Mouse (Mus musculus) heart, adult 2 months (tissue): ENCODE data around the gene Slc4a4. TPM values are rescaled to one million over a fixed set of nuclear protein-coding genes. Genes with fewer than 3 reads are reported as not detected.

Experiments
- DNase-seq, 2 experiments: peaks; one replicate each; pipeline ENCODE4 v3.0.0; 2021
- H3K27ac ChIP-seq: fragments of 200-600 bp; 2 replicates; pipeline ENCODE4 v1.8.1; 2022
- H3K27me3 ChIP-seq: fragments of 200-500 bp; 2 replicates; pipeline ENCODE4 v1.6.1; 2012; ENCODE audit warnings: mild to moderate bottlenecking, low read length, inconsistent platforms, mixed read lengths; ENCODE audit not compliant: control insufficient read depth, insufficient read depth
- H3K36me3 ChIP-seq: fragments of 200-500 bp; 2 replicates; pipeline ENCODE4 v1.6.1; 2012; ENCODE audit warnings: low read length, inconsistent platforms; ENCODE audit not compliant: control insufficient read depth, insufficient read depth
- H3K4me1 ChIP-seq: fragments of 200-500 bp; 2 replicates; pipeline ENCODE4 v1.6.1; 2011; ENCODE audit warnings: low read length; ENCODE audit not compliant: control insufficient read depth, insufficient read depth
- H3K4me3 ChIP-seq: fragments of 200-600 bp; 2 replicates; pipeline ENCODE4 v1.8.1; 2022
- H3K79me2 ChIP-seq: fragments of 200-500 bp; replicated peaks from 2 replicates; pipeline ENCODE4 v1.6.1; 2012; ENCODE audit warnings: mild to moderate bottlenecking, inconsistent platforms, low read length, moderate library complexity, mixed read lengths; ENCODE audit not compliant: control insufficient read depth, insufficient read depth
- H3K9ac ChIP-seq: fragments of 200-500 bp; 2 replicates; pipeline ENCODE4 v1.6.1; 2012; ENCODE audit warnings: low read depth, mild to moderate bottlenecking, control low read depth, inconsistent platforms, low read length, mixed read lengths
- CTCF ChIP-seq: fragments of 200-600 bp; IDR thresholded peaks from 2 replicates; pipeline ENCODE4 v1.8.1; 2022; ENCODE audit warnings: antibody characterized with exemption, mild to moderate bottlenecking, moderate library complexity
- EP300 ChIP-seq: fragments of 200-500 bp; IDR thresholded peaks from 2 replicates; pipeline ENCODE4 v1.6.1; 2011; ENCODE audit warnings: low read depth, low read length, control low read depth; ENCODE audit not compliant: insufficient read depth
- POLR2A ChIP-seq: fragments of 200-500 bp; IDR thresholded peaks from 2 replicates; pipeline ENCODE4 v1.6.1; 2011; ENCODE audit warnings: mild to moderate bottlenecking, low read depth, low read length, control low read depth; ENCODE audit not compliant: insufficient read depth
- WGBS: fragments of 180-500 bp; shearing (Covaris S2); methylation state at CpG from one replicate; pipeline ENCODE4 v1.1.7; 2018; 5-methylcytosine and 5-hydroxymethylcytosine counted together
- intact Hi-C: fragments of 180-260 bp; cut with DNase I; formaldehyde crosslinking; loops from one replicate; pipeline ENCODE4 v1.15.1; 2025
- polyA plus RNA-seq: library from polyadenylated mRNA; depleted of rRNA; stranded (reverse); fragments of >200 nt; gene quantifications from 2 replicates; pipeline ENCODE4 v1.2.3, GENCODE M21; 2012
- total RNA-seq, 2 experiments: library from RNA; stranded (reverse); gene quantifications; 2 replicates each; pipeline ENCODE4 v1.2.3; 2021

Slc4a4 gene
- total and polyA plus RNA-seq, 3 experiments = 4.9 to 25.5 (median 19.4) TPM

DNA sequence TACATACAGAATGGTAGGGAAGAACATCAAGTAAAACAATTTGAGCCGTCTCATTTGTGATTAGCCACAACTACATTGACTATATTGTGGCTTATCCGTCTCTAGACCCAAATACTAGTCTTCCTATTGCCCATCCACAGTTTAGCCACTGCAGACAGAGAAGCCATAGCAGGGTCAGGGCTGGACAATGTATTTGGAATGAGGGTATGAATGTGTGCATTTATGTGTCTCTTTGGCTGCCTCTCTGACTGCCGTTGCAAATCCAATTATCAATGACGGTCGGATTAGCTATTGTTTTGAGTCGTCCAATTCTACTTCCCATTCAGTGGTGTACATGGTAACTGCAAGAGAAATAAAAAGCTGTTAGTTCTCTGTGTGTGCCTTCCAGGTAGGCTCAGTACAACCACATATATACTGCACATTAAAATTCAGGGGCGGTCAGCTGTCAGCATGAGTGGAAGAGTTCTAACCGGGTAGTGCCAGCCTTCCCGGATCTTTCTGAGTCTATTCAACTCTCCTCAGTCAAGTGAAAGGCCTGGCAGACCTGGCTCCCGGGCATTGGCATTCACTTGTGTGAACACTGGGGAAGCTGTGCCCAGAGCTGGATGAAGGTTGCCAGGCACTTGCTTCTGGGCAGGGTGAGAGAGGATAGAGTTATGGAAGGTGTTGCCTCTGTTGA, 59.2 kb downstream of the Slc4a4 start:
- H3K36me3 ChIP-seq = no peaks in the 10 kb centered on the region
- no peaks in the 10 kb centered on the region for H3K79me2 ChIP-seq
- 77% methylated on average over 10 of the region's 10 CpGs for WGBS
- no peaks in the 10 kb centered on the region for H3K27me3 ChIP-seq
- no peak overlapping the region for H3K4me3 ChIP-seq
- peak in 1 of 2 experiments; percentile 71 for DNase-seq
- intact Hi-C loops = no loop called here
- TF ChIP-seq POLR2A (no peak), CTCF (no peak), EP300 (0 out of 2 replicates have a peak, but pooled peaks have one; percentile 19)
- peak overlapping the region; percentile 52 for H3K27ac ChIP-seq
- no peaks in the 10 kb centered on the region; the same call in 1 of the 2 replicates for H3K4me1 ChIP-seq
- no peak overlapping the region for H3K9ac ChIP-seq

DNA sequence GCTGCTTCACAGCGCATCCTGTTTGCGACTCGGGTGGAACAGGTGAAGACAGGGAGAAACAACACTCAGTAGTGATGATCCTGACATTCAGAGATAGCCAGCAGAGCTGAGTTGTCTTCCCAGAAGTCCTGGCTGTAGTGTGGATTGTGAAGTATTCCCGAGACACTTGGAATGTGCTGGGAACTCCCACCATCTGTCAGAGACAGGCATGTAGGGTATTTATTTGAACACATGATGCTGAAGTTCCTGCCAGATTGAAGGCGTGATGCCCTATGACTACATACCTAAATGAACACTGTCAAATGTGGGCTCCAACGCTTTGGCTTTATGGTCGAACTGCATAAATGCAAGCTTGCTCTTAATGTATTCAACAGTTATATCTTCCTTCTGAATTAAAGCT, 63.7 kb downstream of the Slc4a4 start:
- no peak overlapping the region for H3K27ac ChIP-seq
- WGBS = 74% methylated on average over 7 of the region's 7 CpGs

DNA sequence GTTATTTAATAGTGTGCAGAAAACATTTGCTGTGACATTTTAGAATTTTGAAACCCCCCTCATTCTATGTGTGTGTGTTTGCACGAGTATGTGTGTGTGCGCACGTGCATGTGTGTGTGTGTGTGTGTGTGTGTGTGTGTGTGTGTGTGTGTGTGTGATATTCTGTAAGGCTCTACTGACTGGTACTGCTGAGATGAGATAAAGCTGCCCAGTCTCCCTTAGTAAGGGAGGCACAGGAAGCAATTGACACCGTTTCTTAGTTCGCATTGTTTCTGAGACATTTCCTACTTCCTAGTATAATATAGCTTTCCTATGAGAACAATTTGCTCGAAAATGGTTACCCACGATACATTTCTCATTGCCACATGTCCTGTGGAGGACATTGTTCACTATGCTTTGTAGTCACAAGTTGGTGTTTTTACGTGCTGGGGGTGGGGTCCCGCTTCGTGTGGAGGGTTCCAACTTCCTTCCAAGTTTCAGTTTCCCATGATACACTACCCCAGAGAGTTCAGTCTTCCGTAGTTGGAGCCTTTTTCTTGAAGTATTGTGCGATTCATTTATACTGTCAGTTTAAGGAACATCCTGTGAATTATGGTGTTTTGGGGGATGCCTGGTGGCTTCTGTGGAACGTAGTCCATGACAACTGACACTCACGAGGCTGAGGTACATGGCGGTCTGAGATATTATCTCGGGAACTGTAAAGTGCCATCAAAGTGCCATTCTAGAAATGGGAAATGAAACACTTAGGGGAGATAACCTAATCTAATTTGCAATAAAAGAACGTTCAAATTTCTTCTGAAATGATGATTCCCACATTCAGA, 66.3 kb downstream of the Slc4a4 start:
- Histone ChIP-seq H3K27me3 (no peaks in the 10 kb centered on the region), H3K27ac (no peak overlapping the region), H3K9ac (no peak overlapping the region), H3K4me1 (no peaks in the 10 kb centered on the region), H3K79me2 (no peaks in the 10 kb centered on the region), H3K36me3 (no peaks in the 10 kb centered on the region), H3K4me3 (no peak overlapping the region)
- intact Hi-C loops = no loop called here
- 51% methylated on average over 17 of the region's 17 CpGs for WGBS
- no peak for DNase-seq
- TF ChIP-seq POLR2A (no peak), CTCF (no peak), EP300 (no peak)

More for the DNA sequence above, 63.7 kb downstream of the Slc4a4 start:
- Histone ChIP-seq H3K79me2 (no peaks in the 10 kb centered on the region), H3K36me3 (no peaks in the 10 kb centered on the region), H3K4me1 (no peaks in the 10 kb centered on the region; the same call in 1 of the 2 replicates), H3K4me3 (no peak overlapping the region), H3K27me3 (no peaks in the 10 kb centered on the region), H3K9ac (no peak overlapping the region)
- intact Hi-C loops = no loop called here
- TF ChIP-seq EP300 (no peak), CTCF (no peak), POLR2A (no peak)
- DNase-seq = no peak

DNA sequence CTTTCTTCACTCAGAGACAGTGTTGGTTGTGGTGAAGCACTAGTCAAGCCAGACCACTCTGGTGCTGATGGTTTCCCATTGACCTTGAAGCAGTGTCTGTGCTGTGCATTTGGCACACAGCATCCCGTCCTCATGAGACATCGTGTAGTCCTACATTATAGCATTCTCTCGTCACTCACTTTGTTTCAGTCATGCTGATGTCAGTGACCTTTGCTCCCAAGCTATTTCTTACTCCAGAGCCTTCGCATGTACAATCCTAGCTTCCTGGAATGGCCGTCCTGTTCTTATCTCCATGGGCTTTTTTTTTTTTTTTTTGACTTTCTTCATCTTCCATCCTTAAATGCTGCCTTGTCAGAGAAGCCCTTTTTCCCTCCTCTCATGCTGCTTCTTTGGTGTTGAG, 71.1 kb downstream of the Slc4a4 start:
- no peaks in the 10 kb centered on the region for H3K79me2 ChIP-seq
- intact Hi-C loops = no loop called here
- no peak overlapping the region for H3K4me3 ChIP-seq
- DNase-seq = no peak
- H3K27me3 ChIP-seq = no peaks in the 10 kb centered on the region
- TF ChIP-seq CTCF (no peak), EP300 (no peak), POLR2A (no peak)
- no peak overlapping the region for H3K27ac ChIP-seq
- H3K36me3 ChIP-seq = peaks cover 7% of the 10 kb centered on the region
- 56% methylated on average over 5 of the region's 5 CpGs for WGBS
- no peak overlapping the region for H3K9ac ChIP-seq
- peaks cover 7% of the 10 kb centered on the region; the same call in 1 of the 2 replicates for H3K4me1 ChIP-seq

DNA sequence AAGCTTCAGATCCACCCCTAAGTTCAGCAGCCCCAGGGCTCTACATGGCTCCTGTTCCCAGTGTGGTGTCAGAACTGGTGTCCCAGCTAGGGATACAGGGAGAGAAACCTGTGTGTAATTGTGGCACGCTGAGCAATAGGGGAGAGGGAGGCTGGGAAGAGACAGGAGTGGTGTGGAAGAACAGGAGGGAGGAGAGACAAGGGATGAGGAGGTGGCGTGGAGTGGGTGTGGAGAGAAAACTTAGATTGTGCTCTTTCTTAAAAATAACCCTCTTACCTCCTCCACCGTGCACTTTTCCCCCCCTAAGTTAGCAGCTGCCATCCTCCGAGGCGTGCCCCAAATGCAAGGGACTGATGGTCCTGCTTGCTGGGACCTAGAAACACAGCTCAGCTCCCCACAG, 72.3 kb downstream of the Slc4a4 start:
- Histone ChIP-seq H3K36me3 (peaks cover 7% of the 10 kb centered on the region), H3K27me3 (no peaks in the 10 kb centered on the region), H3K9ac (no peak overlapping the region), H3K79me2 (no peaks in the 10 kb centered on the region), H3K4me3 (no peak overlapping the region), H3K27ac (no peak overlapping the region), H3K4me1 (peaks cover 7% of the 10 kb centered on the region; the same call in 1 of the 2 replicates)
- intact Hi-C loops = no loop called here
- no peak for DNase-seq
- 87% methylated on average over 5 of the region's 5 CpGs for WGBS
- TF ChIP-seq CTCF = no peak
- no peak for TF ChIP-seq POLR2A
- no peak for TF ChIP-seq EP300

DNA sequence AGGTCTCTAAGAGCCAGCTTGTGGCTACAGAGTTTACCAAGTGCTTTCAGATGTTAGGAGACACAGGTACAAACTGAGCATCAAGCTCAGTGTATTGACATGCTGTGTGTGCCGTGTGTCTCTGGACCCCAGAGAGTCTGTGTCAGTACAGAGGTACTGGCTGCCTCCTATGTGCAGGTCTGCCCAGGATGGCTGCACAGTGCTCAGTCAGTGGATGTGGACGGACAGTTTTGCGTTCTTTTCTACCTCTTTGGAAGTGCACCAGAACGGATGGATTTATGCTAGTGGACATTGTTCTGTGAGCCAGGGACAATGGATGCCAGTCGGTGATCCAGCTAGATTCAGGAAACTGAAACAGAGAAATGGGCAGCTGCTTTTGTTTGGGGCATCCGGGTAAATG, 72.8 kb downstream of the Slc4a4 start:
- DNase-seq = no peak
- H3K4me1 ChIP-seq = peaks cover 7% of the 10 kb centered on the region; the same call in 1 of the 2 replicates
- no peak overlapping the region for H3K9ac ChIP-seq
- H3K4me3 ChIP-seq = no peak overlapping the region
- 71% methylated on average over 6 of the region's 6 CpGs for WGBS
- no peak overlapping the region for H3K27ac ChIP-seq
- TF ChIP-seq CTCF (no peak), POLR2A (no peak), EP300 (no peak)
- no peaks in the 10 kb centered on the region for H3K79me2 ChIP-seq
- no peaks in the 10 kb centered on the region for H3K27me3 ChIP-seq
- peaks cover 7% of the 10 kb centered on the region for H3K36me3 ChIP-seq
- intact Hi-C loops = no loop called here
